Mouse (Mus musculus) heart, postnatal 0 days (tissue): ENCODE measurements at regions not wholly inside any gene's neighbourhood (a gene's known extent, or its start where the extent isn't known, plus 50 kb on each side); places are given as distances from the start of the nearest gene placed in this dataset.

Source experiments
- CTCF ChIP-seq: IDR thresholded peaks from 2 replicates; pipeline ENCODE4 v1.5.1; 2016; ENCODE audit warnings: antibody characterized with exemption, control low read depth, low read depth
- EP300 ChIP-seq: IDR thresholded peaks from 2 replicates; pipeline ENCODE4 v1.6.1; 2016; ENCODE audit warnings: antibody characterized with exemption, low read depth

GRCm38 (mm10) chr14:67142556-67143250, 1133.7 kb upstream of the Gulo start:
- TF ChIP-seq CTCF (no peak), EP300 (no peak)
